Mouse (Mus musculus) heart, embryonic 16.5 days (tissue): ENCODE measurements around the gene Sncg. TPM values are rescaled to one million over a fixed set of nuclear protein-coding genes. Genes with fewer than 3 reads are reported as not detected.
A peak's percentile ranks its signal among the peaks of the same experiment; 100 is the strongest.

Experiments
- ATAC-seq: fragments of 200-750 bp; cut with Nextera tagmentation; replicated peaks from 2 replicates; pipeline ENCODE4 v1.8.0; 2017; ENCODE audit warnings: moderate number of reproducible peaks; ENCODE audit not compliant: insufficient read depth, low FRiP score; ENCODE audit errors: extremely low read depth
- H3K27ac ChIP-seq: fragments of 300-500 bp; sonication (generic); 2 replicates; pipeline ENCODE4 v1.5.1; 2014; ENCODE audit warnings: mild to moderate bottlenecking, low read length, control low read depth, moderate library complexity
- H3K27me3 ChIP-seq: fragments of 300-500 bp; sonication (generic); 2 replicates; pipeline ENCODE4 v1.6.1; 2014; ENCODE audit warnings: low read length, mixed read lengths; ENCODE audit not compliant: control insufficient read depth, insufficient read depth
- H3K36me3 ChIP-seq: fragments of 300-500 bp; sonication (generic); 2 replicates; pipeline ENCODE4 v1.6.1; 2014; ENCODE audit not compliant: control insufficient read depth, insufficient read depth
- H3K4me1 ChIP-seq: fragments of 300-500 bp; sonication (generic); 2 replicates; pipeline ENCODE4 v1.6.1; 2014; ENCODE audit warnings: low read length, mixed read lengths; ENCODE audit not compliant: control insufficient read depth, insufficient read depth
- H3K4me2 ChIP-seq: fragments of 300-500 bp; sonication (generic); 2 replicates; pipeline ENCODE4 v1.6.1; 2014; ENCODE audit warnings: low read depth, mild to moderate bottlenecking, control low read depth, low read length
- H3K4me3 ChIP-seq: fragments of 300-500 bp; sonication (generic); 2 replicates; pipeline ENCODE4 v1.5.1; 2014; ENCODE audit warnings: mild to moderate bottlenecking, control low read depth, low read length
- H3K9ac ChIP-seq: fragments of 300-500 bp; sonication (generic); 2 replicates; pipeline ENCODE4 v1.6.1; 2014; ENCODE audit warnings: low read length, control low read depth
- H3K9me3 ChIP-seq: fragments of 300-500 bp; sonication (generic); replicated peaks from 2 replicates; pipeline ENCODE4 v1.6.1; 2016; ENCODE audit warnings: low read length; ENCODE audit not compliant: control insufficient read depth
- WGBS: fragments of 180-500 bp; shearing (Covaris S2); extraction: QIAGEN DNeasy Blood & Tissue Kit; methylation state at CpG from one replicate; pipeline ENCODE4 v1.1.7; 2014; 5-methylcytosine and 5-hydroxymethylcytosine counted together
- polyA plus RNA-seq: library from polyadenylated mRNA; unstranded; fragments of >200 nt; fragmentation: Nextera tagmentation; extraction: Ambion mirVana; gene quantifications from 2 replicates; pipeline ENCODE4 v1.2.1, GENCODE M21; 2015

Sncg gene
- polyA plus RNA-seq, 1 experiment from 2014 or later, result 3.7 TPM

DNA sequence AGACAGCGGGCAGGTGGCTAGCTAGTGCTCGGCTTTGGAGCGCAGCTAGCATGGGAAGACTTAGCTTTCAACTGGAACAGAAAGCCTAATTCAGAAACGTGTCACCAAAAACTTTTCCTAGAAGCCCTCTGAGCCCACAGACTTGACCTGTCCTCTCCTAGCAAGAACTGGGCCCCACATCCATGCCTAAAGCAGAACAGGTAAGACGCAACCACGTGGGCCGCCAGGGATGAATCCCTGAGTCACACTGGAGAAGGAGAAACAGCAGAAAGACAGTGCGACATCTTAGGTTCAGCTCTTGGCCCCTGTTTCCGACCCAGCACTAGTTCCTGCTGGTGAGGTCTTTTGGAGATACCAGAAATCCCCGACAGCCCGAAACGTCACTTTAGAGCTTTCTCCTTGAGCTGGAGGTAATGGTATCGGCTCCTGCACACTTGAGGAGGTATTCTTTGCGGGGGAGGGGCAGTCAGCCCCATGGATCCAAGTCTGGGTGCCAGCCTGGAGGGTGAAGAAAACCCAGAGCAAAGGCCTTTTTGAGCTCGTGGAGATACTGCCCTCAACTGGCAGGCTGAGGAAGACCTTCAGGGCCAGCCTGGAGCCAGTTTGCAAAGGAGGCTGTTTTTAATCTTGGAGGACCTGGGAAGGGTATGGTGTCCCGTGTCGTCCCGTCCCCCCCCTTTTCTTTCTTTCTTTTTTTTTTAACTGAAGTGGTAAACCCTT lies 11.7 kb downstream of the Sncg start:
- H3K4me1 ChIP-seq, result peaks cover 4% of the 10 kb centered on the region; the same call in 1 of the 2 replicates

GRCm38 (mm10) chr14:34362135-34362534 lies 12.5 kb downstream of the Sncg start:
- H3K4me1 ChIP-seq, result peaks cover 4% of the 10 kb centered on the region; the same call in 1 of the 2 replicates
- WGBS, result 49% methylated on average over 4 of the region's 4 CpGs
- no peak overlapping the region for H3K27ac ChIP-seq
- ATAC-seq, result no peak
- H3K9ac ChIP-seq, result no peak overlapping the region
- H3K9me3 ChIP-seq, result no peaks in the 10 kb centered on the region
- no peaks in the 10 kb centered on the region for H3K36me3 ChIP-seq
- no peaks in the 10 kb centered on the region for H3K27me3 ChIP-seq
- no peak overlapping the region for H3K4me3 ChIP-seq
- H3K4me2 ChIP-seq, result no peak overlapping the region

More for the DNA sequence above, 11.7 kb downstream of the Sncg start:
- H3K27ac ChIP-seq, result no peak overlapping the region
- H3K9me3 ChIP-seq, result no peaks in the 10 kb centered on the region
- peak overlapping the region; percentile 96 for H3K4me2 ChIP-seq
- H3K9ac ChIP-seq, result peak overlapping the region; percentile 69; the same call in 1 of the 2 replicates
- peak overlapping the region; percentile 57 for H3K4me3 ChIP-seq
- no peak; the same call in 1 of the 2 replicates for ATAC-seq
- H3K27me3 ChIP-seq, result no peaks in the 10 kb centered on the region
- H3K36me3 ChIP-seq, result no peaks in the 10 kb centered on the region
- WGBS, result 30% methylated on average over 18 of the region's 18 CpGs

DNA sequence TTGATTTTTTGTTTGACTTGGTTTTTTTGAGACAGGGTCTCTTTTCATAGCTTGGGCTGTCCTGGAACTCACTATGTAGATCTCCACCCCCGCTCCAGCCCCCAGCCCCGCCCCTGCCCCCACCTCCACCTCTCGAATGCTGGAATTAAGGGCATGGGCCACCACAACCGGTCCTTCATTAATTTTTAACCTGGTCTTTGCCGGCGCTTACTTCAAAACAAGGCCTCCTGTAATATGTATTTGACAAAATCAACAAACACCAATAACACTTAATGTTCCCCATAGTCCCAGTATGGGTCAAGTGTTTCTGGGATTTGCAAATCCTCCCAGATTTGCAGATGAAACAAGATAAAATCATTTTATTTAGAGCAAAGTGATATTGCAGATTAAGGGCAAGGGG lies 14.3 kb downstream of the Sncg start:
- H3K4me1 ChIP-seq, result peaks cover 4% of the 10 kb centered on the region; the same call in 1 of the 2 replicates
- no peak for ATAC-seq
- H3K9ac ChIP-seq, result no peak overlapping the region
- H3K4me3 ChIP-seq, result no peak overlapping the region
- no peaks in the 10 kb centered on the region for H3K27me3 ChIP-seq
- H3K4me2 ChIP-seq, result no peak overlapping the region
- no peaks in the 10 kb centered on the region for H3K9me3 ChIP-seq
- no peak overlapping the region for H3K27ac ChIP-seq
- H3K36me3 ChIP-seq, result no peaks in the 10 kb centered on the region
- 58% methylated on average over 6 of the region's 6 CpGs for WGBS

DNA sequence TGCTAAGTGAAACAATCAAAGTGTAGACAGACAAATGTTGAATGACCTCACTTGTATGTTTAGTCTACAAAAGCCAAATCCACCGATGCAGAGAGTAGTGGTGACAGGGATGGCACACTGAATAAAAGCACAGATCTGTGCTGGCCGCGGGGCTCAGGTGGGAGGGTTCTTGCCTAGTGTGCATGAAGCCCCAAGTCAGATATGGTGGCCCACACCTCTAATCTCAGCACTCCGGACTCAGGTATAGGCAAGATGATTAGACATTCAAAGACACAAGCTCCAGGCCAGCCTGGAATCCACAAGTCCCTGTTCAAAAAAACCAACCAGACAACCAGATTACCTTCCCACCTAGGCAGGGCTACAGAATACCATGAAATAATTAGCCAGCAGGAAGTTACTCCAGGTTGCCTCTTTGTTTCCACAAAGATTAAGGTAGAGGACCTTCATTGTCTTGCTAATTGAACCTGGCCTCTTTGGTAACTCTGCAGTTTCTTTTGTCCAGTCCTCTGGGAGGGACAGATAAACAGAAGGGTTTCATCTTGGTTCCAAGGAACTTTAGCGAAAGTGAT lies 14.8 kb downstream of the Sncg start:
- Histone ChIP-seq H3K9me3 (no peaks in the 10 kb centered on the region), H3K36me3 (no peaks in the 10 kb centered on the region), H3K9ac (no peak overlapping the region), H3K27me3 (no peaks in the 10 kb centered on the region), H3K27ac (no peak overlapping the region), H3K4me3 (no peak overlapping the region), H3K4me2 (no peak overlapping the region), H3K4me1 (peaks cover 4% of the 10 kb centered on the region; the same call in 1 of the 2 replicates)
- 47% methylated on average over 5 of the region's 5 CpGs for WGBS
- no peak for ATAC-seq

- Histone ChIP-seq H3K27ac (no peak overlapping the region), H3K4me3 (no peak overlapping the region), H3K36me3 (no peaks in the 10 kb centered on the region), H3K9me3 (no peaks in the 10 kb centered on the region), H3K9ac (no peak overlapping the region), H3K27me3 (no peaks in the 10 kb centered on the region), H3K4me2 (no peak overlapping the region), H3K4me1 (no peaks in the 10 kb centered on the region)
- no peak for ATAC-seq
- 71% methylated on average over 7 of the region's 7 CpGs for WGBS
Measured at GRCm38 (mm10) chr14:34357671-34358455, 16.7 kb downstream of the Sncg start.

DNA sequence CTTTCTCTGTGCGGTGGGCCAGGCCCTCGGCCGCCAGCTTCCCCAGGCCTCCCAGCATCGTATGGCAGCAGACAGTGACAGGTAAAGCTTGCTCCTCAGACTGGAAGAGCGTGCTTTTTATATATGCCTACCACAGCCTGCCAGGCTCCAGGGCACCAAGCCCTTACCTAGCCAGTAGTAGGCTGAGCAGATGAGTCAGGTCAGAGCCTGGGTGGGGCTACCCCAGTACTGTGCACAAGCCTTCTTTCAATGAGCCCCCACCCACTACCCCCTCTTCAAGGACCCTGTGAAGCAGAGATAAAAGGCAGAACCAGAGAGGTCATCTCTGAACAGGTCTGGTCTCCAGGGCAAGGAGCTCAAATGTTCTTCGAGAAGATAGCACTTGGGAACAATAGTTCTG lies 19.3 kb downstream of the Sncg start, which contains the start of gene Fam25c:
Gene Fam25c, minus strand, starts transcription at position 133 of the 400 bp plus-strand sequence.
- no peak within 1 kb of the TSS for H3K9ac ChIP-seq
- H3K36me3 ChIP-seq, result no peaks in the 10 kb centered on the region
- H3K4me2 ChIP-seq, result no peak within 1 kb of the TSS
- no peak within 1 kb of the TSS for H3K4me3 ChIP-seq
- no peak within 1 kb of the TSS for H3K27ac ChIP-seq
- H3K4me1 ChIP-seq, result no peaks in the 10 kb centered on the region
- no peaks in the 10 kb centered on the region for H3K9me3 ChIP-seq
- no peak for ATAC-seq
- no peaks in the 10 kb centered on the region for H3K27me3 ChIP-seq
- WGBS, result 71% methylated on average over 6 of the region's 6 CpGs

DNA sequence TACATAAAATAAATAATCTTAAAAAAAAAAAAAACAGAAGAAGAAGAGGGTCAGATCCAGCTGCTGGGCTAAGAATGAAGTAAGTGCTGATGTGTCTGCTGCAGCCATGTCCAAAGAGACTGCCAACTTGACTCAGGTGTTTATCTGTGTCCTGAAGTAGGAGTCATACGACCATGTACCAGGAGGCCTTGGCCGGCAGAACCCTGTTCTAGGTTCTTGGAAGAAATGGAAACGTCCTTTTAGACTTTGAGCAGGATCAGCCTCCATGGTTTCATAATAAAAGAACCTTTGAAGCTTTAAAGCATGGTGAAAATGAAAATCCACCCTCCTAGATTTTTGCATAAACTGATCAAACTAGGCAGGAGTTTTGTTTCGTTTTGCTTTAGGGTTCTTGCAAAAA lies 20.1 kb downstream of the Sncg start:
- WGBS, result 71% methylated on average over 4 of the region's 4 CpGs
- no peaks in the 10 kb centered on the region for H3K36me3 ChIP-seq
- no peak overlapping the region for H3K27ac ChIP-seq
- no peaks in the 10 kb centered on the region for H3K9me3 ChIP-seq
- ATAC-seq, result no peak
- no peak overlapping the region for H3K9ac ChIP-seq
- no peaks in the 10 kb centered on the region for H3K27me3 ChIP-seq
- H3K4me1 ChIP-seq, result no peaks in the 10 kb centered on the region
- no peak overlapping the region for H3K4me2 ChIP-seq
- H3K4me3 ChIP-seq, result no peak overlapping the region

DNA sequence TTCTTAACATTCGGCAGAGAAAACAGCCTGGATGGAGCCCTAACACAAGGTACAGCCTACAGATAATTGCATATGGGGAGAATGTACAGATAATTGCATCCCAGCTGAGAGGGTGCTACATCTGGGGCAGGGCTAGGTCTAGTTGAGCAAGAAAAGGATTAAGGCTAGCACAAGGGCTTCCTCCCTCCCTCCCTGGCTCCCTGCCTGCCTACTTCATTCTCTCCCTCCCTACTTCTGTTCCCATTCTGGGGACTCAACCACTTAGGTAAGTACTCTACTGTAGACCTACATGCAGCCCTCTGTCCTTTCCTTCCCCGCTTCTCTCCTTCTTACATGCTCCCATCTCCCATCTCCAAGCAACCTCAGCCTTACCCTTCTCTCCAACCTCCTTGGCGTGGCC lies 21.3 kb downstream of the Sncg start:
- ATAC-seq, result no peak
- no peaks in the 10 kb centered on the region for H3K36me3 ChIP-seq
- no peaks in the 10 kb centered on the region for H3K27me3 ChIP-seq
- H3K27ac ChIP-seq, result no peak overlapping the region
- H3K4me3 ChIP-seq, result no peak overlapping the region
- 85% methylated on average over 3 of the region's 3 CpGs for WGBS
- H3K9me3 ChIP-seq, result no peaks in the 10 kb centered on the region
- no peak overlapping the region for H3K9ac ChIP-seq
- H3K4me2 ChIP-seq, result no peak overlapping the region
- no peaks in the 10 kb centered on the region for H3K4me1 ChIP-seq

GRCm38 (mm10) chr14:34352523-34352922 lies 22.1 kb downstream of the Sncg start:
- ATAC-seq, result no peak
- Histone ChIP-seq H3K27ac (no peak overlapping the region), H3K4me2 (no peak overlapping the region), H3K4me1 (no peaks in the 10 kb centered on the region), H3K36me3 (no peaks in the 10 kb centered on the region), H3K9me3 (no peaks in the 10 kb centered on the region), H3K9ac (no peak overlapping the region), H3K4me3 (no peak overlapping the region), H3K27me3 (no peaks in the 10 kb centered on the region)
- WGBS, result 59% methylated on average over 6 of the region's 6 CpGs
